Mouse (Mus musculus) T-helper 2 cell (primary cell): Measurements from ENCODE around the gene Efnb3.

ENCODE experiments used
- in situ Hi-C: fragments of 300-600 bp; cut with MboI, MseI; formaldehyde crosslinking; loops from one replicate; pipeline ENCODE4 v1.15.1; 2025; ENCODE audit warnings: high pct_unique_total_duplicates

Gene Efnb3

GRCm38 (mm10) chr11:69584008-69584407 is 24.0 kb upstream of the Efnb3 start:
- in situ Hi-C loops, result loop anchor here (10.0 kb wide), 1 partner anchor 81 kb away; the partner anchor contains the start of genes Cd68 and Mpdu1

GRCm38 (mm10) chr11:69582230-69582805 is 22.3 kb upstream of the Efnb3 start:
- in situ Hi-C loops, result loop anchor here (10.0 kb wide), 1 partner anchor 82 kb away; the partner anchor contains the start of genes Cd68 and Mpdu1

GRCm38 (mm10) chr11:69581814-69582213 is 21.8 kb upstream of the Efnb3 start:
- in situ Hi-C loops, result loop anchor here (10.0 kb wide), 1 partner anchor 83 kb away; the partner anchor contains the start of genes Cd68 and Mpdu1

GRCm38 (mm10) chr11:69581147-69581688 is 21.2 kb upstream of the Efnb3 start:
- in situ Hi-C loops, result loop anchor here (10.0 kb wide), 1 partner anchor 84 kb away; the partner anchor contains the start of genes Cd68 and Mpdu1

- in situ Hi-C loops, result loop anchor here (10.0 kb wide), 1 partner anchor 84 kb away; the partner anchor contains the start of genes Cd68 and Mpdu1
These were observed 20.7 kb upstream of the Efnb3 start for GRCm38 (mm10) chr11:69580572-69581146.

GRCm38 (mm10) chr11:69580091-69580514 is 20.1 kb upstream of the Efnb3 start, which contains the start of the genes Wrap53 and Trp53:
TSS of gene Wrap53 (minus strand) at chr11:69580255.
TSS of gene Trp53 (plus strand) at chr11:69580359.
- in situ Hi-C loops, result loop anchor here (10.0 kb wide), 1 partner anchor 85 kb away; the partner anchor contains the start of genes Cd68 and Mpdu1

- in situ Hi-C loops, result loop anchor here (10.0 kb wide), 1 partner anchor 85 kb away; the partner anchor contains the start of genes Cd68 and Mpdu1
These were observed 19.4 kb upstream of the Efnb3 start for GRCm38 (mm10) chr11:69579128-69580017.

- in situ Hi-C loops, result no loop called here
These were observed 18.3 kb upstream of the Efnb3 start for GRCm38 (mm10) chr11:69578301-69578700.

- in situ Hi-C loops, result no loop called here
These were observed 16.3 kb upstream of the Efnb3 start for GRCm38 (mm10) chr11:69576307-69576706.

GRCm38 (mm10) chr11:69575220-69575619 is 15.2 kb upstream of the Efnb3 start:
- in situ Hi-C loops, result no loop called here

- in situ Hi-C loops, result no loop called here
These were observed 5.1 kb upstream of the Efnb3 start for GRCm38 (mm10) chr11:69565131-69565530.

- in situ Hi-C loops, result no loop called here
These were observed 4.4 kb upstream of the Efnb3 start for GRCm38 (mm10) chr11:69564391-69564790.

- in situ Hi-C loops, result no loop called here
These were observed 3.4 kb upstream of the Efnb3 start for GRCm38 (mm10) chr11:69563373-69563772.

GRCm38 (mm10) chr11:69560896-69561854 is 1.2 kb upstream of the Efnb3 start:
- in situ Hi-C loops, result no loop called here

GRCm38 (mm10) chr11:69559183-69559582 is 822 bp downstream of the Efnb3 start:
- in situ Hi-C loops, result no loop called here

GRCm38 (mm10) chr11:69558756-69559155 is 1.2 kb downstream of the Efnb3 start:
- in situ Hi-C loops, result no loop called here

GRCm38 (mm10) chr11:69557381-69557958 is 2.5 kb downstream of the Efnb3 start:
- in situ Hi-C loops, result no loop called here

- in situ Hi-C loops, result no loop called here
These were observed 5.4 kb downstream of the Efnb3 start for GRCm38 (mm10) chr11:69554539-69555140.

- in situ Hi-C loops, result no loop called here
These were observed 6.7 kb downstream of the Efnb3 start for GRCm38 (mm10) chr11:69553341-69553721.
